Mouse (Mus musculus) frontal cortex, postnatal 14 days (tissue): ENCODE results near the gene Vmn2r13.
"Not testable (repeated sequence)": the region's sequence is repeated elsewhere in the genome, so short reads cannot be mapped to it uniquely, and the experiment has no call there.

Experiments
- DNase-seq, 2 experiments: peaks; one replicate each; pipeline ENCODE4 v3.0.0; 2022; ENCODE audit warnings: low spot score in 2 of 2

The Vmn2r13 gene

GRCm38 (mm10) chr5:109192099-109192498, at the start of gene Vmn2r13:
TSS of gene Vmn2r13 (minus strand) at chr5:109192199.
- not testable (repeated sequence) for DNase-seq

- no peak for DNase-seq
Observed at GRCm38 (mm10) chr5:109224608-109225007, 32.6 kb upstream of the Vmn2r13 start, which contains the start of gene Vmn2r14. TSS of gene Vmn2r14 (minus strand) at chr5:109224708.

- DNase-seq: not testable (repeated sequence)
Observed at GRCm38 (mm10) chr5:109166851-109167250, 25.1 kb downstream of the Vmn2r13 start.

GRCm38 (mm10) chr5:109160121-109160520, 31.9 kb downstream of the Vmn2r13 start:
- DNase-seq: no peak

GRCm38 (mm10) chr5:109159576-109159975, 32.4 kb downstream of the Vmn2r13 start:
- DNase-seq: not testable (repeated sequence)

GRCm38 (mm10) chr5:109158488-109159485, 33.2 kb downstream of the Vmn2r13 start:
- DNase-seq: not testable (repeated sequence)

GRCm38 (mm10) chr5:109139546-109139945, 52.5 kb downstream of the Vmn2r13 start:
- no peak for DNase-seq

- DNase-seq: no peak
Observed at GRCm38 (mm10) chr5:109136731-109137130, 55.3 kb downstream of the Vmn2r13 start.
